Mouse (Mus musculus): Measurements from ENCODE around the gene Gm49450.
A peak's percentile ranks its signal among the peaks of the same experiment; 100 is the strongest.
"Not testable (repeated sequence)": the region's sequence is repeated elsewhere in the genome, so short reads cannot be mapped to it uniquely, and the experiment has no call there.

The Gm49450 gene

DNA sequence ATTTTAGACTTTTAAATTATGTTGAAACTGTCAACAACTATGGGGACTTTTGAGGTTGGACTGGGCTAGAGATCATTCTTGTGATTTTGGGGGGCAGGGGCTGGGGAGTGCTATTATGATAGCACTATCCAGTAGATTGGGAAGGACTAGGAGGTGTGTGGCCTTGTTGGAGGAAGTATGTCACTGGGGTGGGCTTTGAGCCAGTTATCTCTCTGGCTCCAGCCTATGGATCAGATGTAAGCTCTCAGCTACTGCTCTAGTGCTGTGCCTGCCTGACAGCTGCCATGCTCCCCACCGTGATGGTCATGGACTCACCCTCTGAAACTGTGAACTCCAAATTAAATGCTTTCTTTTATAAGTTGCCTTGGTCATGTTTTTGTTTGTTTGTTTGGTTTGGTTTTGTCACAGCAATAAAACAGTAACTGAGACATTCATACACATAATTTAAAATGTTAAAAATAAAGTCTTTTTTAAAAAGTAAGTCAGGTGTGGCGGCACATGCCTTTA is 30.3 kb downstream of the Gm49450 start:
- no peak for DNase-seq

DNA sequence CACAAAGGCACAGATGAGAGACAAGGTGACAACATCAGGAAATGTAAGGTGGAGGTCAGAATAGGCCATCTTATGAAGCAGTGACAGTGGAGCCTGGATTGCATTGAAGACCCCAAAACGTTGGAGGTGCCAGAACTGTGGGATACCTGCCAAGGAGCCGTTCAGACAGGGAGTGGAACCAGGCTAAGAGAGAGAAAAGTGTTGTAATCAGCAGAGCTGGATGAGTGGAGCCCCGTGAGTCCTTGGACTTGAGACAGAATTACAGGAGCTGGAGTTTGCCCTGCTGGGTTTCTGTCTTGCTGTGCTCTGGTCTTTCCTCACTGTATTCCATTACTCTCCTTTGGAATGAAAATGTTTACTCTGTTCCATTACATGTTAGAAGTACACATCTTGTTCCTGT is 30.8 kb downstream of the Gm49450 start:
- DNase-seq: no peak

- no peak for DNase-seq
Observed at GRCm38 (mm10) chr15:98921510-98921909, 31.8 kb downstream of the Gm49450 start.

DNA sequence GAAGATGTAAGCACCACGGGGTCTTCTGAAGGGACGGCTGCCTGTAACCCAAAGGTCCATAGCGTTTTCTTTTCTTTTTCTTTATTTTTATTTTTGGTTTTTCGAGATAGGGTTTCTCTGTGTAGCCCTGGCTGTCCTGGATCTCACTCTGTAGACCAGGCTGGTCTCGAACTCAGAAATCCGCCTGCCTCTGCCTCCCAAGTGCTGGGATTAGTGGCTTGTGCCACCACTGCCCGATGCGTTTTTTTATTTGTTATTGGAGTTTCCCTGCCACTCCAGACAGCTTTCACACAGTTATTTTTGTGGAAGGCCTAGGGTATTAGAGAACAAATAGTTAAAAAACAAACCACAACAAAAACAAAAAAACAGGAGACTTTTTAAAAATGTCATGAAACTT is 34.9 kb downstream of the Gm49450 start:
- DNase-seq: not testable (repeated sequence)

- DNase-seq: peak; percentile 98
Observed at GRCm38 (mm10) chr15:98917538-98918498, 35.5 kb downstream of the Gm49450 start, which contains the start of gene Lmbr1l. Gene Lmbr1l, minus strand, starts transcription at chr15:98918231.

DNA sequence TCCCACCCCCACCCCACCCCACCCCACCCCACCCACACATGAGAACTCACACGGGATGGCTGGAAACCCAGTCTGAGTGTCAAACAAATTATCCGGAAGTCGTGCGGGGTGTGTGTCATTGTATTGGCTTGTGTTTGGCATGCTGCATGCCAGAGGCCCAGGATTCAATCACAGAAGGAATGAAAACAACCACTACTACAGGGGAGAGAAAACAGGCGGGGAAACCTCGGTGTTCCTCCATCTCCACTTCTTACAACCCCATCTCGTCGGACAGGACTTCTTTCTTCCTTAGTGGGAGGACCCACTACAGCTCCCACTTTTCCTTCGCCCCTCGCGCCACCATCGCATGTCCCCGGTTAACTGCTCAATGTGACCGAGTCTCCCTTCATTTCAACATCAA is 36.3 kb downstream of the Gm49450 start:
- DNase-seq: no peak

GRCm38 (mm10) chr15:98916016-98916415 is 37.3 kb downstream of the Gm49450 start:
- DNase-seq: no peak

DNA sequence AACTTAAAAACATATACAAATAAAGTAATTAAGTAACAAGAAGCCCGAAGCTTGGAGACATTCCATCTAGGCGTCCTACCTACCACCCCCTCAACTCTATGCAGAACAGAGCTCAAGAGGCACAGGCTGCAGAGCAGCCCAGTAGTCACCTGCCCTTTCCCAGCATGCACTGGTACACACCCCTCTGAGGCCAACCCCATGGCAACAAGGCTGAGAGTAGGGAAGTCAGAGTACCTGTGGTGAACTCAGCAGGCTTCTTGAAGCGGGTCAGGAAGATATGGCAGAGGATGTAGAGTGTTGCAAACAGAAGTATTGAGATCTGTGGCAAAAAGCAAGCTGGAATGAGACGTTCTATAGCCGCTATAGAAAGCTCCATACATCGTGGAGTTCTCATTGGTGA is 38.4 kb downstream of the Gm49450 start:
- no peak for DNase-seq

GRCm38 (mm10) chr15:98904692-98905091 is 48.7 kb downstream of the Gm49450 start:
- no peak for DNase-seq

DNA sequence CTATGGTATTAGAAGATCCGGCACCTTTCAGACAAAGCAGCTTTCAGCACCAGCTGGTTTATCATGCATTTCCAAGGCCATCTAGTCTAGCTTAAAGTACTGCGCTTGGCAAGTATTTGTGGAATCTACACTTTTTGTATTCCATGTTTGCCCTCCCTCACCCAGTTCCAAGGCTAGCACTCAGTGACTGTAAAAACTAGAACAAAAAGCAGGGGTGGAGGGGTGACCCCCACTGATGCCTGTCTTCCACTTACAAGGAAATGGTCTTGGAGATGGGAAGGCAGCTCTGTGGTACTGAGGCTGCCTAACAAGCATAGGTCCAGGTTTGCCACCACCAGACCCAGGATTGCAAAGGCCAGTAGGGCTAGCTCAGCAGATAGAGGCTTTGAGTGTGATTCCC is 50.8 kb downstream of the Gm49450 start:
- DNase-seq: no peak

DNA sequence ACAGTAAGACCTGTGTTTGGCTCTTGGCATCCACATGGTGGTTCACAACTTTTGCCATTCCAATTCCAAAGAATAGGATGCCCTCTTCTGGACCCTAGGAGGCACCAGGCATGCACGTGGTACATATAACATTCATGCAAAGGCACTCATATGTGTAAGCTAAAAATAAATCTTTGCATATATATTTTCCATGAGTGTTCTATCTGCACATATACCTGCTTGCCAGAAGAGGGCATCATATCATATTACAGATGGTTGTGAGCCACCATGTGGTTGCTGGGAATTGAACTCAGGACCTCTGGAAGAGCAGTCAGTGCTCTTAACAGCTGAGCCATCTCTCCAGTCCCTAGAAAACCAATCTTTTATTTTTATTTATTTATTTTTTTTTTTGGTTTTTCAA is 51.8 kb downstream of the Gm49450 start:
- DNase-seq: no peak

GRCm38 (mm10) chr15:98897928-98898800 is 55.2 kb downstream of the Gm49450 start, which contains the start of gene Dhh:
Gene Dhh, minus strand, starts transcription at chr15:98898540.
- no peak for DNase-seq

GRCm38 (mm10) chr15:98897495-98897894 is 55.9 kb downstream of the Gm49450 start:
- no peak for DNase-seq

DNA sequence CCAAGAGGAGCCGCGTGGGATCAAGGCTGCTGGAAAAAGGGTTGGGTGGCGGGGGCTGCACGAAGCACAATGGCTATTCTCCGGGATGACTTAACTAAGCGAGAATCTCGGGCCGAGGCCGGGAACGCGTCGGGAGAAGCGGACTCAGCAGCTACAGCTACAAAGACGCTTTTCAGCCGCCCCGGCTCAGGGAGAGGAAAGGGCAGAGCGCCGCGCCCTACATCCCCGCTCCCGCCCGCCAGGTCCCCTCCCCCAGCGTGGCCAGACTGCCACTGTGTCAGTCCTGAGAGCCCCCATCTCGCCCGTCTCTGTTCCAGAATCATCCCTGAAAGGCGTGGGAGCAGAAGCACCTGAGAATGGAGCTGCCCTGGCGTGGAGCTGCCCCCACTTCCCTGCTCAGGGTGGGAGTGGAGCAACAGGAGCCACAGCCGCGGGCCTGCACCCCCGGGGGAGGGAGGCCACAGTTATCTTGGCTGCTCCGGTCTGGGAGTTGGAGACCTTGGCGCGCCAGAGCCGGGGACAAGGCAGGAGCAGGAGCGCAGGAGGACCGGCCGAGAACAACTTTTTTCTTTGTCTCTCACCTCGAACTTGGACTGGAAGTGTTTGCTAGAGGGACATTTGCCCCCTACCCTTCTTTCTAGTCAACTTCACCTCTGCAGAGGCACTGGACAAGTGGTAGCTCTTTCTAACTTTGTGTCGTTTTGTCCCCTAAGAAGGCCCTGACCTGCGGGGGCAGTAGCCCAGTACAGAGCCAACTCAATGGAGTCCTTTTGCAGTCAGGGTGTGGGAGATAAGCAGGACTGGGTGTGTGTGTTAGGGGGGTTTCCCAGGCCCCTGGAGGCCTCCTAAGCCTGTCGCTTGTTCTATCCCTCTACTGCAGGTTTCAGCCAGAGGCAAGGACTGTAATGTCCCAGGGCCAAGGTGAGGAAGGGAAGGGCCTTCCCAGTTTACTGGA is 57.4 kb downstream of the Gm49450 start:
- no peak for DNase-seq

DNA sequence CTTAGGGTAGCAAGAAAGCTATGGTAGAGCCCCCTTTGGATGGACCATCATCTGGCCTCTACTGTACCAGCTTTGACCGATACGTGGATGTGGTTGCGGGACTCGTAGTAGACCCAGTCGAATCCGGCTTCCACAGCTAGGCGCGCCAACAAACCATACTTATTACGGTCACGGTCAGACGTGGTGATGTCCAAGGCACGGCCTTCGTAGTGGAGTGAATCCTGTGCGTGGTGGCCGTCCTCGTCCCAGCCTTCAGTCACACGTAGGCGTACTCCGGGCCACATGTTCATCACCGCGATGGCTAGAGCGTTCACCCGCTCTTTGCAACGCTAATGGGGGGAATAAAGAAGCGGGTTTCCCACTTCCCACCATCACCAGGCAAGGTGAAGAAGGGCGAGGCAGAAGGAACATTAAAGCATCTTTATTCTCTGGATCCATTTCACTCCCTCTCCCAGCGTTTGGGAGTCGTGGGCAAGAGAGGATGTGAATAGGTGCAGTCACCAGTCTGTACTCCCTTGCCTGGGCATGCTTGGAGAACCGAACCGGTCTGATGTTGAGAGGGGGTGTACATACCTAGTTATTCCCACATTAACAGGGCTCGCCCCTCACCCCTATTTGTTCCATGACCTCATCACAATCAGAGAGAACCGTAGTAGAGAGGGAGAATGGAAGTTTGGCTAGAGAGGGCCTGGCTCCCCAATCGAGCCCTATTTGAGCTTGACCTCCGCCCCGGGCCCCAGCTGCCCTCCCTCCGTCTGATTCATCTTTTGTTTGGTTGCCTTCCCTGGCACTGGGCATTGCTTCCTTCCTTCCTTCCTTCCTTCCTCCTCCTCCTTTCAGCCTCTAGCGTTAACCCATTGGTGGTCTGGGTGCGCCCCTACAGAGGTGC is 58.4 kb downstream of the Gm49450 start:
- no peak for DNase-seq

GRCm38 (mm10) chr15:98893940-98894745 is 59.2 kb downstream of the Gm49450 start, which contains the start of gene Rhebl1:
Gene Rhebl1, minus strand, starts transcription at chr15:98894540.
- DNase-seq: no peak

- no peak for DNase-seq
Observed at GRCm38 (mm10) chr15:98893036-98893435, 60.3 kb downstream of the Gm49450 start.

DNA sequence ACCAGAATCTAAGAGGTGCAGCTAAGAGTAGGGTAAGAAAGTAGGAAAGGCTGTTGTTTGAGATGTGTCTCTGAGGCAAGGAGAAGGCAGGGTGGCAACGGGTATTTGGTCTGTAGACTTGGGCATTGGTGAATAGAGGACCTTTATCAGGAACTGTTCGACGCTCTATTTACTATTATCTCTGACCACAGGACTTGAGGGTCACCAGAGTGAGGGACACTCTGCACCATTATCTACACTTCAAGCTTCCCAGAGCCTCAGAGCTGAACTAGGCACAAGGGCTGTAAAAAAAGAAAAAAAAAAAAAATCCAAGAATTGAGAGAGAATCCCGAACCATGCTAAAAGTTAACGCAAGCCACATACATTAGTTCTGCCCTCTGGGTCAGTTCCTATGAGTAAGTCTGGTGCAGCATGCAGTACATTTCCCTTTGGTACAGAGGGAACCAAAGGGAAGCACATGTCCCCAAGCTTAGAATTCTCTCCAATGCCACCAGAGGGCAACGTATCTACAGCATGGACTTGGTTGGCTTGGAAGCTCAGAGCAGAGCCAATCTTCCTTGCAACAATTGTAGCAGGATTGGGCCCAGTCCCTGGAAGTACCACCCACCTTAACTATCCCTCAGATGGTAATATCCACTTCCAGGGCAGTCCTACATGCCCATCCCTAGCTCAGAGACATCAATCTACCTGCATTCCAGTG is 61.3 kb downstream of the Gm49450 start:
- peak; percentile 64 for DNase-seq

GRCm38 (mm10) chr15:98891198-98891742 is 62.1 kb downstream of the Gm49450 start:
- no peak for DNase-seq
